Mouse (Mus musculus) forebrain, embryonic 10.5 days (tissue): ENCODE measurements around the gene St13. TPM values are rescaled to one million over a fixed set of nuclear protein-coding genes. Genes with fewer than 3 reads are reported as not detected.
"Not testable (repeated sequence)": the region's sequence is repeated elsewhere in the genome, so short reads cannot be mapped to it uniquely, and the experiment has no call there.

Source experiments
- DNase-seq: peaks from one replicate; pipeline ENCODE4 v3.0.0-alpha.2; 2017; ENCODE audit warnings: low spot score; ENCODE audit errors: extremely low spot score
- H3K27ac ChIP-seq: fragments of 300-500 bp; sonication (generic); 2 replicates; pipeline ENCODE4 v1.5.1; 2016; ENCODE audit warnings: mild to moderate bottlenecking
- H3K27me3 ChIP-seq: fragments of 300-500 bp; sonication (generic); 2 replicates; pipeline ENCODE4 v1.6.1; 2016; ENCODE audit warnings: mild to moderate bottlenecking; ENCODE audit not compliant: poor library complexity, severe bottlenecking
- H3K36me3 ChIP-seq: fragments of 300-500 bp; sonication (generic); replicated peaks from 2 replicates; pipeline ENCODE4 v1.6.1; 2016; ENCODE audit warnings: mild to moderate bottlenecking, moderate library complexity
- H3K4me1 ChIP-seq: fragments of 300-500 bp; sonication (generic); 2 replicates; pipeline ENCODE4 v1.6.1; 2016
- H3K4me3 ChIP-seq: fragments of 300-500 bp; sonication (generic); 2 replicates; pipeline ENCODE4 v1.5.1; 2016; ENCODE audit warnings: mild to moderate bottlenecking, moderate library complexity
- H3K9me3 ChIP-seq: fragments of 300-500 bp; sonication (generic); 2 replicates; pipeline ENCODE4 v1.6.1; 2016; ENCODE audit warnings: mild to moderate bottlenecking, moderate library complexity
- WGBS: fragments of 180-500 bp; shearing (Covaris S2); methylation state at CpG from one replicate; pipeline ENCODE4 v1.1.7; 2016; 5-methylcytosine and 5-hydroxymethylcytosine counted together
- polyA plus RNA-seq: library from polyadenylated mRNA; unstranded; fragments of >200 nt; fragmentation: Nextera tagmentation; extraction: Ambion mirVana; gene quantifications from 2 replicates; pipeline ENCODE4 v1.2.1, GENCODE M21; 2016

Gene St13
- 210 and 228 TPM in 2 replicates for polyA plus RNA-seq

GRCm38 (mm10) chr15:81399638-81400315 is at the start of gene St13, which contains the start of gene Xpnpep3:
St13 (minus strand) TSS chr15:81400077.
Xpnpep3 (plus strand) TSS chr15:81400138.
- Histone ChIP-seq H3K4me3 (peak within 1 kb of the TSS; percentile 90), H3K27ac (peak within 1 kb of the TSS; percentile 97), H3K27me3 (no peaks in the 10 kb centered on the region), H3K4me1 (peaks cover 30% of the 10 kb centered on the region), H3K9me3 (no peaks in the 10 kb centered on the region), H3K36me3 (peaks cover 30% of the 10 kb centered on the region)
- DNase-seq = peak; percentile 92
- WGBS = under 1% methylated on average over 50 of the region's 50 CpGs

GRCm38 (mm10) chr15:81448463-81448862 is 48.6 kb upstream of the St13 start:
- Histone ChIP-seq H3K4me1 (no peaks in the 10 kb centered on the region), H3K36me3 (peaks cover 68% of the 10 kb centered on the region), H3K4me3 (no peak overlapping the region), H3K27me3 (no peaks in the 10 kb centered on the region), H3K9me3 (no peaks in the 10 kb centered on the region), H3K27ac (no peak overlapping the region)
- WGBS = 50% methylated on average over 3 of the region's 3 CpGs
- DNase-seq = peak; percentile 38

- Histone ChIP-seq H3K36me3 (peaks cover 49% of the 10 kb centered on the region), H3K9me3 (no peaks in the 10 kb centered on the region)
- DNase-seq = no peak
Observed at GRCm38 (mm10) chr15:81439236-81439635, 39.4 kb upstream of the St13 start.

GRCm38 (mm10) chr15:81438345-81438744 is 38.5 kb upstream of the St13 start:
- no peak overlapping the region for H3K4me3 ChIP-seq
- no peak overlapping the region for H3K27ac ChIP-seq
- DNase-seq = no peak
- WGBS = 97% methylated on average over 1 of the region's 1 CpGs
- no peaks in the 10 kb centered on the region for H3K27me3 ChIP-seq
- H3K36me3 ChIP-seq = peaks cover 45% of the 10 kb centered on the region
- no peaks in the 10 kb centered on the region for H3K4me1 ChIP-seq
- no peaks in the 10 kb centered on the region for H3K9me3 ChIP-seq

More at GRCm38 (mm10) chr15:81439236-81439635, 39.4 kb upstream of the St13 start:
- H3K27ac ChIP-seq = no peak overlapping the region
- H3K4me1 ChIP-seq = no peaks in the 10 kb centered on the region
- no peak overlapping the region for H3K4me3 ChIP-seq
- H3K27me3 ChIP-seq = no peaks in the 10 kb centered on the region

- Histone ChIP-seq H3K4me3 (no peak overlapping the region), H3K36me3 (peaks cover 57% of the 10 kb centered on the region), H3K4me1 (no peaks in the 10 kb centered on the region), H3K9me3 (no peaks in the 10 kb centered on the region), H3K27ac (no peak overlapping the region), H3K27me3 (no peaks in the 10 kb centered on the region)
- no peak for DNase-seq
- 88% methylated on average over 1 of the region's 1 CpGs for WGBS
Observed at GRCm38 (mm10) chr15:81431195-81431594, 31.3 kb upstream of the St13 start.

GRCm38 (mm10) chr15:81427947-81428346 is 28.1 kb upstream of the St13 start:
- DNase-seq = no peak
- no peaks in the 10 kb centered on the region for H3K9me3 ChIP-seq
- H3K4me1 ChIP-seq = no peaks in the 10 kb centered on the region
- H3K27me3 ChIP-seq = no peaks in the 10 kb centered on the region
- peaks cover 51% of the 10 kb centered on the region for H3K36me3 ChIP-seq
- no peak overlapping the region for H3K4me3 ChIP-seq
- H3K27ac ChIP-seq = no peak overlapping the region
- WGBS = 94% methylated on average over 2 of the region's 2 CpGs

- Histone ChIP-seq H3K9me3 (no peaks in the 10 kb centered on the region), H3K36me3 (peaks cover 25% of the 10 kb centered on the region), H3K4me1 (peaks cover 15% of the 10 kb centered on the region; the same call in 1 of the 2 replicates), H3K27me3 (no peaks in the 10 kb centered on the region), H3K4me3 (no peak overlapping the region), H3K27ac (no peak overlapping the region)
- no peak for DNase-seq
- 85% methylated on average over 3 of the region's 3 CpGs for WGBS
Observed at GRCm38 (mm10) chr15:81425311-81425710, 25.4 kb upstream of the St13 start.

GRCm38 (mm10) chr15:81422156-81422681 is 22.3 kb upstream of the St13 start:
- H3K27ac ChIP-seq = no peak overlapping the region
- H3K27me3 ChIP-seq = no peaks in the 10 kb centered on the region
- H3K4me3 ChIP-seq = no peak overlapping the region
- no peaks in the 10 kb centered on the region for H3K9me3 ChIP-seq
- H3K4me1 ChIP-seq = peaks cover 17% of the 10 kb centered on the region
- DNase-seq = no peak
- WGBS = 86% methylated on average over 7 of the region's 7 CpGs
- peaks cover 9% of the 10 kb centered on the region for H3K36me3 ChIP-seq

GRCm38 (mm10) chr15:81421454-81421853 is 21.6 kb upstream of the St13 start:
- WGBS = 85% methylated on average over 1 of the region's 1 CpGs
- peaks cover 8% of the 10 kb centered on the region for H3K36me3 ChIP-seq

GRCm38 (mm10) chr15:81418065-81418464 is 18.2 kb upstream of the St13 start:
- no peaks in the 10 kb centered on the region for H3K27me3 ChIP-seq
- H3K36me3 ChIP-seq = peaks cover 17% of the 10 kb centered on the region
- no peak overlapping the region for H3K4me3 ChIP-seq
- peaks cover 28% of the 10 kb centered on the region for H3K4me1 ChIP-seq
- 93% methylated on average over 4 of the region's 4 CpGs for WGBS
- no peak for DNase-seq
- H3K27ac ChIP-seq = no peak overlapping the region
- no peaks in the 10 kb centered on the region for H3K9me3 ChIP-seq

More at GRCm38 (mm10) chr15:81421454-81421853, 21.6 kb upstream of the St13 start:
- Histone ChIP-seq H3K27ac (no peak overlapping the region), H3K9me3 (no peaks in the 10 kb centered on the region), H3K4me1 (peaks cover 24% of the 10 kb centered on the region), H3K4me3 (no peak overlapping the region), H3K27me3 (no peaks in the 10 kb centered on the region)
- DNase-seq = no peak

GRCm38 (mm10) chr15:81416763-81417310 is 17.0 kb upstream of the St13 start:
- Histone ChIP-seq H3K27ac (peak overlapping the region; percentile 77), H3K36me3 (peaks cover 17% of the 10 kb centered on the region), H3K4me3 (peak overlapping the region; percentile 35), H3K4me1 (peaks cover 23% of the 10 kb centered on the region)
- 11% methylated on average over 22 of the region's 22 CpGs for WGBS
- H3K9me3 ChIP-seq, H3K27me3 ChIP-seq: not testable (repeated sequence)
- peak; percentile 67 for DNase-seq

- Histone ChIP-seq H3K4me1 (no peaks in the 10 kb centered on the region), H3K27ac (no peak within 1 kb of the TSS), H3K4me3 (no peak within 1 kb of the TSS), H3K36me3 (peaks cover 2% of the 10 kb centered on the region; the same call in 1 of the 2 replicates), H3K9me3 (no peaks in the 10 kb centered on the region), H3K27me3 (no peaks in the 10 kb centered on the region)
- WGBS = 96% methylated on average over 1 of the region's 1 CpGs
- no peak for DNase-seq
Observed at GRCm38 (mm10) chr15:81408199-81408598, 8.3 kb upstream of the St13 start, which contains the start of gene Dnajb7. Dnajb7 (minus strand) TSS chr15:81408299.

- no peak overlapping the region for H3K27ac ChIP-seq
- H3K4me1 ChIP-seq = peaks cover 12% of the 10 kb centered on the region
- H3K27me3 ChIP-seq = no peaks in the 10 kb centered on the region
- H3K9me3 ChIP-seq = no peaks in the 10 kb centered on the region
- 89% methylated on average over 3 of the region's 3 CpGs for WGBS
- peaks cover 7% of the 10 kb centered on the region; the same call in 1 of the 2 replicates for H3K36me3 ChIP-seq
- no peak overlapping the region for H3K4me3 ChIP-seq
- no peak for DNase-seq
Observed at GRCm38 (mm10) chr15:81405008-81405407, 5.1 kb upstream of the St13 start.
